Mouse (Mus musculus) lung, embryonic 14.5 days (tissue): ENCODE measurements around the gene Vwf. TPM values are rescaled to one million over a fixed set of nuclear protein-coding genes. Genes with fewer than 3 reads are reported as not detected.
A peak's percentile ranks its signal among the peaks of the same experiment; 100 is the strongest.

ENCODE experiments used
- ATAC-seq: fragments of 200-750 bp; cut with Nextera tagmentation; 2 replicates; pipeline ENCODE4 v1.8.0; 2017; ENCODE audit warnings: mild to moderate bottlenecking, moderate TSS enrichment, moderate library complexity; ENCODE audit not compliant: insufficient read depth
- DNase-seq: peaks from one replicate; pipeline ENCODE4 v3.0.0-alpha.2; 2015
- H3K27ac ChIP-seq: fragments of 300-500 bp; sonication (generic); 2 replicates; pipeline ENCODE4 v1.5.1; 2014; ENCODE audit warnings: low read depth, mild to moderate bottlenecking, moderate library complexity
- H3K27me3 ChIP-seq: fragments of 300-500 bp; sonication (generic); 2 replicates; pipeline ENCODE4 v1.6.1; 2014; ENCODE audit warnings: low read length, control low read depth; ENCODE audit not compliant: insufficient read depth
- H3K36me3 ChIP-seq: fragments of 300-500 bp; sonication (generic); 2 replicates; pipeline ENCODE4 v1.6.1; 2014; ENCODE audit warnings: control low read depth; ENCODE audit not compliant: insufficient read depth
- H3K4me1 ChIP-seq: fragments of 300-500 bp; sonication (generic); 2 replicates; pipeline ENCODE4 v1.6.1; 2014; ENCODE audit warnings: antibody characterized with exemption, control low read depth; ENCODE audit not compliant: insufficient read depth
- H3K4me2 ChIP-seq: fragments of 300-500 bp; sonication (generic); 2 replicates; pipeline ENCODE4 v1.6.1; 2014; ENCODE audit warnings: mild to moderate bottlenecking
- H3K4me3 ChIP-seq: fragments of 300-500 bp; sonication (generic); 2 replicates; pipeline ENCODE4 v1.5.1; 2014; ENCODE audit warnings: low read depth, low read length
- H3K9ac ChIP-seq: fragments of 300-500 bp; sonication (generic); 2 replicates; pipeline ENCODE4 v1.6.1; 2014
- H3K9me3 ChIP-seq: fragments of 300-500 bp; sonication (generic); 2 replicates; pipeline ENCODE4 v1.6.1; 2016; ENCODE audit warnings: low read depth, low read length, control low read depth
- CTCF ChIP-seq: IDR thresholded peaks from 2 replicates; pipeline ENCODE4 v1.5.1; 2016; ENCODE audit warnings: antibody characterized with exemption, low read depth
- WGBS: fragments of 180-500 bp; shearing (Covaris S2); extraction: QIAGEN DNeasy Blood & Tissue Kit; methylation state at CpG from one replicate; pipeline ENCODE4 v1.1.7; 2014; 5-methylcytosine and 5-hydroxymethylcytosine counted together
- polyA plus RNA-seq: library from polyadenylated mRNA; unstranded; fragments of >200 nt; fragmentation: Nextera tagmentation; extraction: Ambion mirVana; gene quantifications from 2 replicates; pipeline ENCODE4 v1.2.1, GENCODE M21; 2014

Vwf gene
- polyA plus RNA-seq, 1 experiment from 2014 or later: 17.7 TPM

GRCm38 (mm10) chr6:125620764-125621163 lies 74.2 kb downstream of the Vwf start:
- H3K36me3 ChIP-seq: no peaks in the 10 kb centered on the region
- TF ChIP-seq CTCF: peak; percentile 81
- peak; percentile 69 for DNase-seq
- WGBS: 43% methylated on average over 6 of the region's 6 CpGs
- peak; percentile 60; the same call in 1 of the 2 replicates for ATAC-seq
- no peak overlapping the region for H3K4me3 ChIP-seq
- H3K4me1 ChIP-seq: no peaks in the 10 kb centered on the region
- no peaks in the 10 kb centered on the region for H3K27me3 ChIP-seq
- H3K4me2 ChIP-seq: no peak overlapping the region
- no peak overlapping the region for H3K9ac ChIP-seq
- H3K27ac ChIP-seq: no peak overlapping the region
- H3K9me3 ChIP-seq: no peaks in the 10 kb centered on the region

- Histone ChIP-seq H3K9me3 (no peaks in the 10 kb centered on the region), H3K27me3 (no peaks in the 10 kb centered on the region), H3K27ac (no peak overlapping the region), H3K4me3 (no peak overlapping the region), H3K4me1 (no peaks in the 10 kb centered on the region), H3K9ac (no peak overlapping the region), H3K36me3 (no peaks in the 10 kb centered on the region), H3K4me2 (no peak overlapping the region)
- WGBS: 53% methylated on average over 2 of the region's 2 CpGs
- ATAC-seq (no peak; the same call in 1 of the 2 replicates), DNase-seq (peak; percentile 71)
- peak; percentile 71 for TF ChIP-seq CTCF
Measured at GRCm38 (mm10) chr6:125622434-125622833, 75.9 kb downstream of the Vwf start.

GRCm38 (mm10) chr6:125640486-125640885 lies 93.9 kb downstream of the Vwf start:
- H3K9me3 ChIP-seq: no peaks in the 10 kb centered on the region
- no peaks in the 10 kb centered on the region for H3K36me3 ChIP-seq
- H3K9ac ChIP-seq: no peak overlapping the region
- H3K27me3 ChIP-seq: no peaks in the 10 kb centered on the region
- no peak for TF ChIP-seq CTCF
- H3K27ac ChIP-seq: no peak overlapping the region
- no peak overlapping the region for H3K4me2 ChIP-seq
- WGBS: 39% methylated on average over 4 of the region's 4 CpGs
- no peak overlapping the region for H3K4me3 ChIP-seq
- ATAC-seq (no peak), DNase-seq (no peak)
- no peaks in the 10 kb centered on the region for H3K4me1 ChIP-seq

- WGBS: 68% methylated on average over 8 of the region's 8 CpGs
Measured at GRCm38 (mm10) chr6:125641146-125641545, 94.6 kb downstream of the Vwf start.

GRCm38 (mm10) chr6:125648964-125649363 lies 102.4 kb downstream of the Vwf start:
- H3K4me2 ChIP-seq: no peak overlapping the region
- no peaks in the 10 kb centered on the region for H3K27me3 ChIP-seq
- DNase-seq (no peak), ATAC-seq (no peak)
- H3K9me3 ChIP-seq: no peaks in the 10 kb centered on the region
- no peak for TF ChIP-seq CTCF
- no peak overlapping the region for H3K27ac ChIP-seq
- H3K9ac ChIP-seq: no peak overlapping the region
- H3K4me3 ChIP-seq: no peak overlapping the region
- H3K4me1 ChIP-seq: no peaks in the 10 kb centered on the region
- 69% methylated on average over 12 of the region's 12 CpGs for WGBS
- no peaks in the 10 kb centered on the region for H3K36me3 ChIP-seq

More at GRCm38 (mm10) chr6:125641146-125641545, 94.6 kb downstream of the Vwf start:
- DNase-seq (no peak), ATAC-seq (no peak)
- no peaks in the 10 kb centered on the region for H3K27me3 ChIP-seq
- H3K4me1 ChIP-seq: no peaks in the 10 kb centered on the region
- H3K9ac ChIP-seq: no peak overlapping the region
- H3K27ac ChIP-seq: no peak overlapping the region
- no peaks in the 10 kb centered on the region for H3K36me3 ChIP-seq
- H3K4me2 ChIP-seq: no peak overlapping the region
- no peak overlapping the region for H3K4me3 ChIP-seq
- no peaks in the 10 kb centered on the region for H3K9me3 ChIP-seq
- no peak for TF ChIP-seq CTCF

- Histone ChIP-seq H3K9ac (no peak overlapping the region), H3K4me3 (no peak overlapping the region), H3K9me3 (no peaks in the 10 kb centered on the region), H3K4me1 (no peaks in the 10 kb centered on the region), H3K27me3 (no peaks in the 10 kb centered on the region), H3K27ac (no peak overlapping the region), H3K4me2 (no peak overlapping the region), H3K36me3 (no peaks in the 10 kb centered on the region)
- no peak for TF ChIP-seq CTCF
- DNase-seq (no peak), ATAC-seq (no peak)
- WGBS: 64% methylated on average over 3 of the region's 3 CpGs
Measured at GRCm38 (mm10) chr6:125651335-125651734, 104.8 kb downstream of the Vwf start.

- Histone ChIP-seq H3K36me3 (no peaks in the 10 kb centered on the region), H3K27me3 (no peaks in the 10 kb centered on the region), H3K9ac (no peak overlapping the region), H3K9me3 (no peaks in the 10 kb centered on the region), H3K4me3 (no peak overlapping the region), H3K27ac (no peak overlapping the region), H3K4me1 (no peaks in the 10 kb centered on the region), H3K4me2 (no peak overlapping the region)
- ATAC-seq (no peak), DNase-seq (no peak)
- TF ChIP-seq CTCF: no peak
- WGBS: 62% methylated on average over 1 of the region's 1 CpGs
Measured at GRCm38 (mm10) chr6:125653416-125653815, 106.8 kb downstream of the Vwf start.

GRCm38 (mm10) chr6:125656921-125657320 lies 110.3 kb downstream of the Vwf start:
- 71% methylated on average over 13 of the region's 13 CpGs for WGBS

More at GRCm38 (mm10) chr6:125656921-125657320, 110.3 kb downstream of the Vwf start:
- H3K9ac ChIP-seq: no peak overlapping the region
- DNase-seq: no peak
- no peaks in the 10 kb centered on the region for H3K9me3 ChIP-seq
- no peaks in the 10 kb centered on the region for H3K36me3 ChIP-seq
- H3K4me2 ChIP-seq: no peak overlapping the region
- no peaks in the 10 kb centered on the region for H3K27me3 ChIP-seq
- no peak for TF ChIP-seq CTCF
- H3K4me1 ChIP-seq: no peaks in the 10 kb centered on the region
- ATAC-seq: no peak
- no peak overlapping the region for H3K27ac ChIP-seq
- H3K4me3 ChIP-seq: no peak overlapping the region
